Mouse (Mus musculus) frontal cortex, postnatal 14 days (tissue): Measurements from ENCODE around the gene Srcin1.
A peak's percentile ranks its signal among the peaks of the same experiment; 100 is the strongest.

ENCODE experiments used
- DNase-seq, 2 experiments: peaks; one replicate each; pipeline ENCODE4 v3.0.0; 2022; ENCODE audit warnings: low spot score in 2 of 2

Gene Srcin1

GRCm38 (mm10) chr11:97508198-97508597 is 67.8 kb downstream of the Srcin1 start:
- no peak for DNase-seq

GRCm38 (mm10) chr11:97506331-97506730 is 69.7 kb downstream of the Srcin1 start:
- DNase-seq, result no peak

- no peak for DNase-seq
Measured at GRCm38 (mm10) chr11:97505784-97506183, 70.2 kb downstream of the Srcin1 start.

GRCm38 (mm10) chr11:97502846-97503245 is 73.1 kb downstream of the Srcin1 start:
- DNase-seq, result no peak

GRCm38 (mm10) chr11:97502383-97502782 is 73.6 kb downstream of the Srcin1 start:
- no peak for DNase-seq

- DNase-seq, result no peak
Measured at GRCm38 (mm10) chr11:97500720-97501448, 75.1 kb downstream of the Srcin1 start.

GRCm38 (mm10) chr11:97499865-97500719 is 75.9 kb downstream of the Srcin1 start, which contains the start of gene 4933428G20Rik:
Gene 4933428G20Rik (minus strand): TSS chr11:97500340.
- DNase-seq, result no peak

- no peak for DNase-seq
Measured at GRCm38 (mm10) chr11:97497543-97497942, 78.4 kb downstream of the Srcin1 start.

GRCm38 (mm10) chr11:97492836-97493235 is 83.2 kb downstream of the Srcin1 start:
- DNase-seq, result no peak

GRCm38 (mm10) chr11:97491640-97492039 is 84.3 kb downstream of the Srcin1 start:
- DNase-seq, result no peak

GRCm38 (mm10) chr11:97489589-97490324 is 86.2 kb downstream of the Srcin1 start:
- peak in 1 of 2 experiments; percentile 72 for DNase-seq

GRCm38 (mm10) chr11:97487656-97488055 is 88.3 kb downstream of the Srcin1 start:
- no peak for DNase-seq

- no peak for DNase-seq
Measured at GRCm38 (mm10) chr11:97485661-97486060, 90.3 kb downstream of the Srcin1 start.

- no peak for DNase-seq
Measured at GRCm38 (mm10) chr11:97479824-97480223, 96.2 kb downstream of the Srcin1 start.

- no peak for DNase-seq
Measured at GRCm38 (mm10) chr11:97479085-97479484, 96.9 kb downstream of the Srcin1 start.

- DNase-seq, result no peak
Measured at GRCm38 (mm10) chr11:97478345-97478744, 97.6 kb downstream of the Srcin1 start.

- no peak for DNase-seq
Measured at GRCm38 (mm10) chr11:97477431-97477830, 98.6 kb downstream of the Srcin1 start.

GRCm38 (mm10) chr11:97476334-97477095 is 99.5 kb downstream of the Srcin1 start:
- peak in 1 of 2 experiments; percentile 69 for DNase-seq

GRCm38 (mm10) chr11:97471276-97471675 is 104.7 kb downstream of the Srcin1 start:
- no peak for DNase-seq

GRCm38 (mm10) chr11:97469828-97470227 is 106.2 kb downstream of the Srcin1 start:
- DNase-seq, result no peak

- peak; percentile 60 to 76 for DNase-seq
Measured at GRCm38 (mm10) chr11:97468639-97469287, 107.2 kb downstream of the Srcin1 start.
